Mouse (Mus musculus) neural tube, embryonic 13.5 days (tissue): ENCODE measurements around the gene Ppp4c. TPM values are rescaled to one million over a fixed set of nuclear protein-coding genes. Genes with fewer than 3 reads are reported as not detected.

Experiments used
- ATAC-seq: fragments of 200-750 bp; cut with Nextera tagmentation; 2 replicates; pipeline ENCODE4 v1.8.0; 2017; ENCODE audit warnings: low read depth, mild to moderate bottlenecking, moderate TSS enrichment, moderate library complexity
- H3K27ac ChIP-seq: fragments of 300-500 bp; sonication (generic); replicated peaks from 2 replicates; pipeline ENCODE4 v1.5.1; 2015; ENCODE audit warnings: moderate library complexity, mild to moderate bottlenecking, inconsistent platforms
- H3K27me3 ChIP-seq: fragments of 300-500 bp; sonication (generic); 2 replicates; pipeline ENCODE4 v1.6.1; 2015; ENCODE audit warnings: mild to moderate bottlenecking, inconsistent platforms
- H3K36me3 ChIP-seq: fragments of 300-500 bp; sonication (generic); 2 replicates; pipeline ENCODE4 v1.6.1; 2015; ENCODE audit warnings: mild to moderate bottlenecking, inconsistent platforms
- H3K4me1 ChIP-seq: fragments of 300-500 bp; sonication (generic); replicated peaks from 2 replicates; pipeline ENCODE4 v1.6.1; 2015; ENCODE audit warnings: inconsistent platforms
- H3K4me2 ChIP-seq: fragments of 300-500 bp; sonication (generic); 2 replicates; pipeline ENCODE4 v1.6.1; 2015; ENCODE audit warnings: inconsistent platforms, mild to moderate bottlenecking, moderate library complexity
- H3K4me3 ChIP-seq: fragments of 300-500 bp; sonication (generic); 2 replicates; pipeline ENCODE4 v1.5.1; 2015; ENCODE audit warnings: mild to moderate bottlenecking, inconsistent platforms
- H3K9ac ChIP-seq: fragments of 300-500 bp; sonication (generic); 2 replicates; pipeline ENCODE4 v1.6.1; 2015; ENCODE audit warnings: moderate library complexity, mild to moderate bottlenecking, inconsistent platforms
- H3K9me3 ChIP-seq: fragments of 300-500 bp; sonication (generic); 2 replicates; pipeline ENCODE4 v1.6.1; 2016; ENCODE audit warnings: inconsistent platforms
- WGBS: fragments of 180-500 bp; shearing (Covaris S2); methylation state at CpG from one replicate; pipeline ENCODE4 v1.1.7; 2015; 5-methylcytosine and 5-hydroxymethylcytosine counted together
- polyA plus RNA-seq: library from polyadenylated mRNA; unstranded; fragments of >200 nt; fragmentation: Nextera tagmentation; extraction: Ambion mirVana; gene quantifications from 2 replicates; pipeline ENCODE4 v1.2.1, GENCODE M21; 2015

Ppp4c gene
- polyA plus RNA-seq, 1 experiment from 2014 or later: 216 TPM

GRCm38 (mm10) chr7:126777476-126777875 is 14.8 kb downstream of the Ppp4c start:
- Histone ChIP-seq H3K4me2 (peak overlapping the region; percentile 97), H3K4me1 (peaks cover 64% of the 10 kb centered on the region), H3K9ac (peak overlapping the region; percentile 99), H3K27me3 (no peaks in the 10 kb centered on the region), H3K27ac (peak overlapping the region; percentile 93), H3K36me3 (peaks cover 21% of the 10 kb centered on the region), H3K9me3 (no peaks in the 10 kb centered on the region), H3K4me3 (peak overlapping the region; percentile 80)
- no peak for ATAC-seq
- WGBS: 48% methylated on average over 10 of the region's 10 CpGs

GRCm38 (mm10) chr7:126776598-126777057 is 15.7 kb downstream of the Ppp4c start, which contains the start of gene Ypel3:
Gene Ypel3 (plus strand): TSS chr7:126776955.
- WGBS: under 1% methylated on average over 36 of the region's 37 CpGs
- H3K4me1 ChIP-seq: peaks cover 57% of the 10 kb centered on the region

GRCm38 (mm10) chr7:126775978-126776234 is 16.4 kb downstream of the Ppp4c start:
- Histone ChIP-seq H3K9me3 (no peaks in the 10 kb centered on the region), H3K27ac (peak overlapping the region; percentile 93), H3K27me3 (no peaks in the 10 kb centered on the region), H3K4me3 (peak overlapping the region; percentile 80), H3K9ac (peak overlapping the region; percentile 99), H3K4me1 (peaks cover 50% of the 10 kb centered on the region), H3K4me2 (peak overlapping the region; percentile 97), H3K36me3 (peaks cover 34% of the 10 kb centered on the region)
- 73% methylated on average over 3 of the region's 3 CpGs for WGBS
- no peak for ATAC-seq

More at GRCm38 (mm10) chr7:126776598-126777057, 15.7 kb downstream of the Ppp4c start, which contains the start of gene Ypel3:
- peak within 1 kb of the TSS; percentile 80 for H3K4me3 ChIP-seq
- H3K9me3 ChIP-seq: no peaks in the 10 kb centered on the region
- peak; percentile 80 for ATAC-seq
- H3K4me2 ChIP-seq: peak within 1 kb of the TSS; percentile 97
- H3K27me3 ChIP-seq: no peaks in the 10 kb centered on the region
- peak within 1 kb of the TSS; percentile 93 for H3K27ac ChIP-seq
- H3K9ac ChIP-seq: peak within 1 kb of the TSS; percentile 99
- H3K36me3 ChIP-seq: peaks cover 29% of the 10 kb centered on the region

GRCm38 (mm10) chr7:126775185-126775977 is 16.9 kb downstream of the Ppp4c start:
- 89% methylated on average over 10 of the region's 10 CpGs for WGBS
- Histone ChIP-seq H3K9ac (peak overlapping the region; percentile 99), H3K4me3 (no peak overlapping the region), H3K27me3 (no peaks in the 10 kb centered on the region), H3K9me3 (no peaks in the 10 kb centered on the region), H3K4me2 (peak overlapping the region; percentile 97), H3K36me3 (peaks cover 38% of the 10 kb centered on the region), H3K27ac (peak overlapping the region; percentile 93; the same call in 1 of the 2 replicates), H3K4me1 (peaks cover 46% of the 10 kb centered on the region)
- no peak for ATAC-seq

- no peaks in the 10 kb centered on the region for H3K9me3 ChIP-seq
- no peaks in the 10 kb centered on the region for H3K27me3 ChIP-seq
- no peak overlapping the region for H3K4me2 ChIP-seq
- H3K36me3 ChIP-seq: peaks cover 47% of the 10 kb centered on the region
- 86% methylated on average over 2 of the region's 2 CpGs for WGBS
- H3K27ac ChIP-seq: no peak overlapping the region
- ATAC-seq: no peak
- H3K4me1 ChIP-seq: peaks cover 37% of the 10 kb centered on the region
- H3K9ac ChIP-seq: no peak overlapping the region
- no peak overlapping the region for H3K4me3 ChIP-seq
Measured at GRCm38 (mm10) chr7:126774463-126774862, 17.8 kb downstream of the Ppp4c start.

GRCm38 (mm10) chr7:126773351-126773750 is 18.9 kb downstream of the Ppp4c start:
- Histone ChIP-seq H3K36me3 (peaks cover 51% of the 10 kb centered on the region), H3K27me3 (no peaks in the 10 kb centered on the region), H3K4me1 (peaks cover 27% of the 10 kb centered on the region), H3K9ac (no peak overlapping the region), H3K4me3 (no peak overlapping the region), H3K27ac (no peak overlapping the region), H3K9me3 (no peaks in the 10 kb centered on the region), H3K4me2 (no peak overlapping the region)
- 68% methylated on average over 2 of the region's 2 CpGs for WGBS
- ATAC-seq: no peak

GRCm38 (mm10) chr7:126770784-126771183 is 21.5 kb downstream of the Ppp4c start:
- no peak overlapping the region for H3K9ac ChIP-seq
- WGBS: 77% methylated on average over 12 of the region's 12 CpGs
- no peak overlapping the region for H3K4me2 ChIP-seq
- no peak overlapping the region for H3K27ac ChIP-seq
- no peaks in the 10 kb centered on the region for H3K27me3 ChIP-seq
- ATAC-seq: no peak
- H3K4me1 ChIP-seq: peaks cover 6% of the 10 kb centered on the region
- H3K36me3 ChIP-seq: peaks cover 72% of the 10 kb centered on the region
- H3K4me3 ChIP-seq: no peak overlapping the region
- H3K9me3 ChIP-seq: no peaks in the 10 kb centered on the region

- Histone ChIP-seq H3K4me1 (peaks cover 15% of the 10 kb centered on the region), H3K4me3 (no peak overlapping the region), H3K27me3 (no peaks in the 10 kb centered on the region), H3K4me2 (no peak overlapping the region), H3K36me3 (peaks cover 88% of the 10 kb centered on the region), H3K9me3 (no peaks in the 10 kb centered on the region), H3K27ac (no peak overlapping the region), H3K9ac (no peak overlapping the region)
- no peak for ATAC-seq
- WGBS: 94% methylated on average over 8 of the region's 8 CpGs
Measured at GRCm38 (mm10) chr7:126767001-126767400, 25.3 kb downstream of the Ppp4c start.

- Histone ChIP-seq H3K27me3 (no peaks in the 10 kb centered on the region), H3K36me3 (peaks cover 82% of the 10 kb centered on the region), H3K27ac (no peak within 1 kb of the TSS), H3K4me2 (no peak within 1 kb of the TSS), H3K4me3 (no peak within 1 kb of the TSS), H3K9me3 (no peaks in the 10 kb centered on the region), H3K9ac (no peak within 1 kb of the TSS), H3K4me1 (peaks cover 23% of the 10 kb centered on the region)
- ATAC-seq: no peak
- WGBS: 88% methylated on average over 16 of the region's 16 CpGs
Measured at GRCm38 (mm10) chr7:126766201-126766600, 26.1 kb downstream of the Ppp4c start, which contains the start of gene Gdpd3. Gene Gdpd3 (plus strand): TSS chr7:126766334.

- Histone ChIP-seq H3K4me1 (peaks cover 30% of the 10 kb centered on the region), H3K4me3 (no peak overlapping the region), H3K4me2 (no peak overlapping the region), H3K27me3 (no peaks in the 10 kb centered on the region), H3K9ac (no peak overlapping the region), H3K36me3 (peaks cover 76% of the 10 kb centered on the region), H3K9me3 (no peaks in the 10 kb centered on the region), H3K27ac (no peak overlapping the region)
- no peak for ATAC-seq
- 89% methylated on average over 9 of the region's 9 CpGs for WGBS
Measured at GRCm38 (mm10) chr7:126765540-126765939, 26.8 kb downstream of the Ppp4c start.

GRCm38 (mm10) chr7:126762471-126763008 is 29.8 kb downstream of the Ppp4c start:
- H3K36me3 ChIP-seq: peaks cover 47% of the 10 kb centered on the region
- no peaks in the 10 kb centered on the region for H3K9me3 ChIP-seq
- no peak for ATAC-seq
- H3K4me2 ChIP-seq: peak overlapping the region; percentile 20
- 69% methylated on average over 17 of the region's 17 CpGs for WGBS
- peak overlapping the region; percentile 10; the same call in 1 of the 2 replicates for H3K27ac ChIP-seq
- no peaks in the 10 kb centered on the region for H3K27me3 ChIP-seq
- H3K4me1 ChIP-seq: peaks cover 43% of the 10 kb centered on the region
- peak overlapping the region; percentile 51 for H3K9ac ChIP-seq
- H3K4me3 ChIP-seq: 0 out of 2 replicates have a peak overlapping the region, but pooled peaks have one; percentile 4

- Histone ChIP-seq H3K4me3 (peak overlapping the region; percentile 80; the same call in 1 of the 2 replicates), H3K27ac (0 out of 2 replicates have a peak overlapping the region, but pooled peaks have one; percentile 92), H3K36me3 (peaks cover 38% of the 10 kb centered on the region), H3K4me2 (peak overlapping the region; percentile 90), H3K27me3 (no peaks in the 10 kb centered on the region), H3K4me1 (peaks cover 43% of the 10 kb centered on the region), H3K9ac (peak overlapping the region; percentile 26; the same call in 1 of the 2 replicates), H3K9me3 (no peaks in the 10 kb centered on the region)
- ATAC-seq: no peak
- 79% methylated on average over 6 of the region's 6 CpGs for WGBS
Measured at GRCm38 (mm10) chr7:126761529-126762067, 30.7 kb downstream of the Ppp4c start.
